Mouse (Mus musculus) kidney, postnatal 4 days (tissue): ENCODE results near the gene Cox4i2.

ENCODE experiments used
- DNase-seq, 2 experiments: peaks; one replicate each; pipeline ENCODE4 v3.0.0; 2021; ENCODE audit warnings: mixed read lengths in 2 of 2

Gene Cox4i2

GRCm38 (mm10) chr2:152736090-152736601 is 17.8 kb upstream of the Cox4i2 start, which contains the start of gene Id1:
Gene Id1 (plus strand): TSS chr2:152736251.
- DNase-seq = peak; percentile 88 to 94

- DNase-seq = peak; percentile 51 to 61
Observed at GRCm38 (mm10) chr2:152736748-152737147, 17.2 kb upstream of the Cox4i2 start.

DNA sequence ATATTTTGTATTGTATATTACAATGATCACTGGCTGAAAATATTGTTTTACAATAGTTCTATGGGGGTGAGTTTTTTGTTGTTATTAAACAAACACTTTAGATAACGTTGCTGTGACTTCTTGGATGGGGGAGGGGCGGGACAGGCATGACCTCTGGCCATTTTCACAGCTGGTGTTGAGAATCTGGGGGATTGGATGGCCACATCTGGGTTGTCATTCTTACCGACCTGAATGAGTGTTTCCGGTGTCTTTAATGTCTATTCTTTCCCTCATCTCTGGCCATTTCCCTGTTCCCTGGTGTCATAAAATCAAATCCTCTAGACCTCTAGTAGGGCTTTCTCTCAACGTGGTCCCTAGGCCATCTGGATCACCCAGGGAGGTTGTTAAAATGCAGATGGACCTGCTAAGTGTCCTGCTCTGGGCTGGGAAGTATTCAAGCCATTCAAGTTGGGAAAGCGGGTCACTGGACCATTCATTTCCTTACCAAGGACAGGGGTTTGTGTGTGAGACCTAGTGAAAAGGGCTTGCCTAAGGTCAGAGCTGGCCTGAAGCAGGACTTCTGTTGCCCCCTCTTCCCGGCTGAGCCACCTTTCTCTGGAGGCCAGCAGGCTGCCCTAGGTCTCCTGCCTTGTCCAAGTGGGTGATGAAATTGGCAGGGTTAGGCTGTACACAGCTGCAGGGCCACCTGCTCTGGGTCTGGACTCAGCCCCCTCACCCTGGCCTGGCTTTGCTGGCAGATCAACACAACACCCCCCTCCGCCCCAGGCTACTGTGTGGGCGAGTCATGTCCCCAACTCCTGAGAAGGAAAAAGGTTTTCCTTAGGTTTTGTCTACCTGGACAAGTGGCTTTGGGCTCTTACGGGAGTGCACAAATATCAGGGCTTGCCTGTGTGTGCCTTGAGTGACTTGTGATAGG is 16.4 kb upstream of the Cox4i2 start:
- peak; percentile 29 to 51 for DNase-seq

DNA sequence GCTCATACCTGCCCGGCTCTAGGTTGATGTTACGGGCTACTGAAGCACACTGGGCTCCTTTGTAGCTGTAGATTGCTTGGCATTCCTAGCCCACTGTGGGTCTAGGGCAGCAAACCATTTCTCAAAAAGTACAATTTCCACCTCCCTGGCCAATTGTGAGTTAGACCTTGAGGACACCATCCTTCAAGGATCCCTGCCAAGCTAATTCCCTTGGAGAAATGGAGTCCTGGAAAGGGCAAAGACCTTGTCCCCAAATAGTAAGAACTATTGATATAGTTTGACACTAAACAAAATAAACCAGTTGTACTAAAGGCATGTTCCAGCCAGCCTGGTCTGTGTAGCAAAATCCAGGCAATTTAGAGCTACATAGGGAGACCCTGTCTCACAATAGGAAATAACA is 15.6 kb upstream of the Cox4i2 start:
- DNase-seq = no peak

GRCm38 (mm10) chr2:152739031-152739841 is 14.7 kb upstream of the Cox4i2 start:
- DNase-seq = peak; percentile 88 to 92

- no peak for DNase-seq
Observed at GRCm38 (mm10) chr2:152739842-152740260, 14.1 kb upstream of the Cox4i2 start.

GRCm38 (mm10) chr2:152740490-152740889 is 13.5 kb upstream of the Cox4i2 start:
- DNase-seq = no peak

DNA sequence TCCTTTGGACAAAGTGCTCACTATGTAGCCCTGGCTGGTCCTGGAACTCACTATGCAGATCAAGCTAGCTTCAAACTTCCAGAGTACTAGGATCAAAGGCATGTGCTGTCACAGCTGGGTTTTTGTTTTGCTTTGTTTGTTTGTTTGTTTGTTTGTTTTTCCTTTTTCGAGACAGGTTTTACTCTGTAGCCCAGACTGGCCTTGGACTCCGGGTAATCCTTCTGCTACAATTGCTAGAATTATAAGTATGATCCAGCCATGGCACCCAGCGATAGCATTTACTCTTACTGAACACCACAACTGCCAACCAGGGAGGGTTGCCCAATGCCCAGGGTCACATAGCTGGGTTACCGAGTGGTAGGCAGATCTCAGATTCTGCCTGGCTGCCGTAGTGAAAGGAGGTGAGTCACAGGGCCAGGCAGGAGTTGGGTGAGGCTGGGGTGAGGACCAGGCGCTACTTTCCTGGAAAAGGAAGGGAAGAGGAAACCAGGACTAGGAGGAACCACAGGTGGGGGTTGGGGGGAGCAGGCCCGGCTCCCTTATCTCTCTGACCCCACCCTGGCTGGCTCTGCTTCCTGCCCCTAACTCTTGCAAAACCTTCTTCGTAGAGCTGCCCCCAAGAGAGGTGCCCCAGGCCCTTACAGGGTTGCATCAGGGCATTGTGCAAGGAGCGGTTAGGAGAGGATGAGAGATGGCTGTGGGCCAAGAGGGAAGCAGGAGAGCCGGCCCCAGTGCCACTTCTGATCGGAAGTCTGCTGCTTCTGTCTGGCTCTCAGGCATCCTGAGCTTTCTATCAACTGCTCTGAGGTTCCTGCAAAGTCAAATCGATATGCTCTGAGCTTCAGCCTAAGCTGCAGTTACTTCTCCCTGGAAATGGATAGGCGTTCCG is 12.6 kb upstream of the Cox4i2 start:
- DNase-seq = peak; percentile 70 to 84

DNA sequence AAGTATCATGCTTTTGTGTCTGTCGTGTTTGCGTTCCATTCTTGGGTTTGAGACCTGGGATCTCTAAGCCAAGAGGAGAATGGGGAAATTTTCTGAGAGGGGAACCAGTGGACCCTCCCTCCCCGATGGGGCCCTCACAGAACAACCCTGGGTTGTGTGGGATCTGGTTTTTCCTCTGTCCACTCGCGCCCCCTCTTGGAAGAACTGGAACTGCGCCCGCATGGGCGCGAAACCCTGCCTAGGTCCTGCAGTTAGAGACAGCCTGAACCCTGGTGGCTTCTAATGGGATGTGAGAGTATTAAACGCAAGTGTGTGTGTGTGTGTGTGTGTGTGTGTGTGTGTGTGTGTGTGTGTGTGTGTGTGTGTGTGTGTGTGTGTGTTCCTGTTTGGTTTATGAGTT is 11.5 kb upstream of the Cox4i2 start:
- peak; percentile 92 to 93 for DNase-seq

DNA sequence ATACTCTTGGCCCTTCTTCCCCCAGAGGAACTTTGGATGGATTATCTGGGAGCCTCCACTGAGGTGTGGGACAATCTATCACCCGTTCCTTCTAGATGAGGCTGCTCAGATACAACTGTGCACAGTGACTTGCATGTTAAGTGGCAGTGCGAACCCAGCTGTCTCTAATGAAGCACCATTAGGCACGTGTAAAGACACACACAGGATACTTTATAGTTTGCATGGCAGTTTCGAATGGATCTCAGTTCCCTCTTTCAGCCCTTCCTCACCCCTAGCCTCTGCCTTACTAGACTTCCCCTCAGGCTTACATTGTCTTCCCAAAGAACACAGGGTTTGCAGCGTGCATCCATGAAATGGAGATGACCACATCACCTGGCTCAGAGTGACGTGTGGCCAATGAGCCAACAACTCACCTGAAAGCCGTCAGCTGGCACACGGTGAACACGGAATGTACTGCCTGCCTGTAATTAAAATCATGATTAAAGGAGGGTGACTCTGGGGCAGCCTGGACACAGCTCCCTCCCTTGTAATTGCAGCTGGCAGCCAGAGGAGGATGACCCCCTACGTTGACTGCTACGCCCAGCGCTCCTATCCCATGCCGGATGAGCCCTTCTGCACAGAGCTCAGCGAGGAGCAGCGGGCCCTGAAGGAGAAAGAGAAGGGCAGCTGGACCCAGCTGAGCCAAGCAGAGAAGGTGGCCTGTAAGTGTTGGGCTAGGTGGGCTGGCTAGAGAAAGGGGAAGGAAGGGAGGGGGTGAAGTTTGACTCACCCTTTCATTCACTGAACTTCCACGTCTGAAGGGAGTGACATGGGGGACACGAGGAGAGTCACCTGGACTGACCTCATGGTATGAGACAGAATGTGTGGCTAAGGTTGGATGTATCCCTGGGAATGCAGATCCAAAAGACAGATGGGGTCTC is 2.8 kb downstream of the Cox4i2 start:
- peak; percentile 36 to 54 for DNase-seq

DNA sequence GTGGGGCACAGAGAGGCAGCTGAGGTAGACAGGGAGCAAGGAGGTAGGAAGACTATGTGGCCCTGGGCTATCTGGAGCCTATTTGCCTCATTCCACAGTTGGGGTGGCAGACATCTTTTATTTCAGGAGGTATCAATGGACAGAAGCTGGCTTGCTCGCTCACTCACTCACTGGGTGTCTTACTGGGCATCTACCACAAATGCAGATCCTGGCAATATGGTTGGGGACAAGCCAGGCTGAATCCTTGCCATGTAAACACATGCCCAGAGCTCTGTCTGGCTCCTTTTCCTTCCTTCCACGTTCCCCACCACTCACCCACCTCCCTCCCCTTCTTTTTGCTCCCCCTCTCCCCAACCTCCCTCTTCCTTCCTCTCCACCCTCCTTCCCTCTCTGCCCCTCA is 3.5 kb downstream of the Cox4i2 start:
- no peak for DNase-seq

DNA sequence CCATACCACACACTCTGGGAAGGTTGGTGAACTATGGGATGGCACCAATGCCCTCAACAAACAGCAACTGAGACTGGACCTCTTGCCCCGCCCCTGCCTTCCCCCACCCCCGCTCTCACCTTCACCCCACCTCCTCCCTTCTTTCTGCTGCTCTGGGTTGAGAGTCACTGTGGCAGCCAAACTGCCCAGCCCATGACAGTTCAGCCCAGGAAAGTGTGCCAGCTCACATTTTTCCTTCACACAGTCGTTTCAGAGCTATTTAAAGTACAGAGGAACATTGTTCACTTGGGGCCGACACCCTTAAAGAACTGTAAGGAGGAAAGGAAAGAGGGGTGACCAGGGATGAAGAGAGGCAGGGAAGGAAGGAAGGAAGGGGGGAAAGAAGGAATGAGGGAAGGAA is 4.4 kb downstream of the Cox4i2 start:
- no peak for DNase-seq

DNA sequence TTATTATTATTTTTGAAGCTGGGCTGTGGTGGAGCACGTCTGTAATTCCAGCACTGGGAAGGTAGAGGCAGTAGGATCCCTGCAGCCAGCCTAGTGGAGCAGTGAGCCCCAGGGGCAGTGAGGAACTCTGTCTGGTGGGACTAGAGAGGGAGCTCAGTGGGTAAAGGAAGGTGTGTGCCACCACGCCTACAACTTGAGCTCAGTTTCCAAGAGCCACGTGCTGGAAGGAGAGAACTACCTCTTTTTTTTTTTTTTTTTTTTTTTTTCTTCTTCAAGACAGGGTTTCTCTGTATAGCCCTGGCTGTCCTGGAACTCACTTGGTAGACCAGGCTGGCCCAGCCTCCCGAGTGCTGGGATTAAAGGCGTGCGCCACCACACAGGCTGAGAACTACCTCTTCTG is 9.3 kb downstream of the Cox4i2 start:
- no peak for DNase-seq

GRCm38 (mm10) chr2:152764172-152765044 is 10.4 kb downstream of the Cox4i2 start:
- DNase-seq = peak; percentile 55 to 65

DNA sequence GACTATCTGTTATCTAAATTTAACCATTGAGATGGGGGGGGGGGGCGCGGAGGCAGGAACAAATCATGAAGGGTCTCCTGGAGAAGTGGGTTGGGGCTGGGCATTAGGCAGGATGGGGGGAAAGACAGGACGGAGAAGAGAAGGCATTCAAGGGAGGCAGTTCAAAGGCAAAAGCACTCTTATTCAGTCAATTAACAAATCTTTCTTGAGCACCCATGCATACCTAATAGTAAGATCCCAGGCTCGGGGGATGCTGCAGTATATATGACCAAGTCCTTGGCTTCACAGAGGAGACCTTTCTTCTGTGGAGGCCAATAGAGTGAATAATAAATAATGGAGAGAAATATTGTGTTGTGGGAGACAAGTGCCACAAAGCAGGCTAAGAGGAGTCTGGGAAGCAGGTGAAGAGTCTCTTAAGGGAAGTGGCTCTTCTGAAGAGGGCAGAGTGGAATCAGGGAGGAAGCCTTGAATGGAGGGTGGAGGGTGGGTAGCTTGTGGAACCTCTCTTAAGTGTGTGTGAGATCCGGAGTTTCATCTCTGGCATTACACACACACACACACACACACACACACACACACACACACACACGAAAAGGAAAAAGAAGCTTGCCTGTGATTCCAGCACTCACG is 11.2 kb downstream of the Cox4i2 start:
- no peak for DNase-seq

GRCm38 (mm10) chr2:152766387-152767123 is 12.6 kb downstream of the Cox4i2 start:
- peak; percentile 98 to 99 for DNase-seq

DNA sequence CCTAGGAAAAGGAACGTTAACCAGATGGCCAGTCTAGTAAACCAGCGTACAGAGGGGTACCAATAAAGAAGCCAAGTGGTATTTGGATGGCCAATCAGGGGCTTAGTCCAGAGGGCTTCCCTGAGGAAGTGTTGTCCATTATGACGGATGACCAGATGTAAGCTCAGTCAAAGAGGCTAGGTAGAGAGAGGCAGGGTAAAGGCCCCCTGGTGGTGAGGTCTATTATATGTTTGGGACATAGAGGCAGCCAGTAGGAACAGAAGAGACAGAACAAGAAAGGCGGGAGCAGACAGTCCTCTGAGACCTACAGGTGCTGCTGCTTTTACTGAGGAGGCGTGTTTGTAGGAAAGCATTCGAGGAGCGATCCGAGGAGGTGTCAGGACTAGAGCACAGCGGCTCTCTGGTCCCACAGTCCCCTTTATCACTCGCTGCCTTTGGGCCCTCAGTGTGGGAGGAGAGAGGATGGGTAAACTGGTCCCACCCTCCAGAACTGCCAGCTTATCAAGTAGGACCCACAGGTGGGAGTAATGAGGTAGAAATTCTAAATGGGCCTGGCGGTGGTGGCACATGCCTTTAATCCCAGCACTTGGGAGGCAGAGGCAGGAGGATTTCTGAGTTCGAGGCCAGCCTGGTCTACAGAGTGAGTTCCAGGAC is 13.8 kb downstream of the Cox4i2 start:
- peak; percentile 56 to 73 for DNase-seq

GRCm38 (mm10) chr2:152769677-152770076 is 15.7 kb downstream of the Cox4i2 start:
- DNase-seq = no peak
